Mouse (Mus musculus): ENCODE data around the gene Zfp143. TPM values are rescaled to one million over a fixed set of nuclear protein-coding genes. Genes with fewer than 3 reads are reported as not detected.

Gene Zfp143
- 6.5 and 7.3 TPM in 2 replicates for total RNA-seq (2014; rRNA removed)
- polyA plus RNA-seq (2012; rRNA removed) = 3.7 and 6.6 TPM in 2 replicates

GRCm38 (mm10) chr7:110061199-110061751 lies at the start of gene Zfp143:
TSS of gene Zfp143 (plus strand) at chr7:110061217.
- H3K27ac ChIP-seq (replicated peaks; ENCODE audit: insufficient read depth, low read depth, low read length) = peak within 1 kb of the TSS; percentile 97
- peak within 1 kb of the TSS; percentile 92 for H3K9ac ChIP-seq (ENCODE audit: low read depth, low read length)
- H3K4me3 ChIP-seq (ENCODE audit: insufficient read depth, low read depth, low read length) = peak within 1 kb of the TSS; percentile 85
- H3K4me1 ChIP-seq (ENCODE audit: control insufficient read depth, insufficient read depth, low read length) = peaks cover 12% of the 10 kb centered on the region
- WGBS = under 1% methylated on average over 34 of the region's 34 CpGs
- no peaks in the 10 kb centered on the region for H3K27me3 ChIP-seq (ENCODE audit: control insufficient read depth, insufficient read depth, low read length)
- peak; percentile 99 for DNase-seq (ENCODE audit: extremely low read depth, low read depth, low spot score)
- TF ChIP-seq POLR2A (IDR thresholded peaks at IDR 0.05; ENCODE audit: extremely low read depth, insufficient read depth, low read length) = peak; percentile 62; the same call in 1 of the 2 replicates
- no peak for TF ChIP-seq CTCF (IDR thresholded peaks at IDR 0.05; ENCODE audit: low read depth, low read length)
- H3K79me2 ChIP-seq (ENCODE audit: control insufficient read depth, insufficient read depth, low read length) = peaks cover 17% of the 10 kb centered on the region; the same call in 1 of the 2 replicates
- H3K36me3 ChIP-seq (ENCODE audit: control insufficient read depth, insufficient read depth, low read length) = peaks cover 8% of the 10 kb centered on the region; the same call in 1 of the 2 replicates

- H3K9ac ChIP-seq (ENCODE audit: low read depth, low read length) = no peak overlapping the region
- no peak overlapping the region for H3K27ac ChIP-seq (replicated peaks; ENCODE audit: insufficient read depth, low read depth, low read length)
- WGBS = 23% methylated on average over 1 of the region's 1 CpGs
- no peaks in the 10 kb centered on the region for H3K36me3 ChIP-seq (ENCODE audit: control insufficient read depth, insufficient read depth, low read length)
- no peaks in the 10 kb centered on the region for H3K79me2 ChIP-seq (ENCODE audit: control insufficient read depth, insufficient read depth, low read length)
- H3K4me1 ChIP-seq (ENCODE audit: control insufficient read depth, insufficient read depth, low read length) = peaks cover 2% of the 10 kb centered on the region; the same call in 1 of the 2 replicates
- TF ChIP-seq CTCF (IDR thresholded peaks at IDR 0.05; ENCODE audit: low read depth, low read length) (no peak), POLR2A (IDR thresholded peaks at IDR 0.05; ENCODE audit: extremely low read depth, insufficient read depth, low read length) (no peak)
- DNase-seq (ENCODE audit: extremely low read depth, low read depth, low spot score) = peak; percentile 79
- H3K4me3 ChIP-seq (ENCODE audit: insufficient read depth, low read depth, low read length) = no peak overlapping the region
- no peaks in the 10 kb centered on the region for H3K27me3 ChIP-seq (ENCODE audit: control insufficient read depth, insufficient read depth, low read length)
These were observed 49.6 kb upstream of the Zfp143 start for GRCm38 (mm10) chr7:110011417-110011816.

DNA sequence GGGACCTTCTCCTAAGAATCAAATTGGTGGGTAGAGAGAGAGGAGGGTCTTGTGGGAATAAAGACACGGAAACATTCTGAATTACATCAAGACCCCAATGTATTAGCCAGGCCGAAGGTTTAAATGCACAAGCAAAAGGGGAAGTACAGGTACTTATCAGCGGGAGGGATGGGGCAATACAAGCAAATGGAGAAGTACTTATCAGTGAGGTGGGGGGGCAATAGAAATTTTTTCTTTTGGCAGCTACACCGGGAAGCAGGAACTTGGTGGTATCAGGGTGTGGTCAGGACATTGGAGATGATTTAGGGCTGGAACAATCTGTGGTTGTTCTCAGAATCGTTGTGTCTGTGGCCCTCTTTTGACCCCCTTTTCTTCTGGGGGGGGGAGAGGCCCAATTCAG lies 46.7 kb upstream of the Zfp143 start:
- Histone ChIP-seq H3K79me2 (ENCODE audit: control insufficient read depth, insufficient read depth, low read length) (peaks cover 7% of the 10 kb centered on the region; the same call in 1 of the 2 replicates), H3K27me3 (ENCODE audit: control insufficient read depth, insufficient read depth, low read length) (no peaks in the 10 kb centered on the region), H3K27ac (replicated peaks; ENCODE audit: insufficient read depth, low read depth, low read length) (no peak overlapping the region), H3K4me3 (ENCODE audit: insufficient read depth, low read depth, low read length) (no peak overlapping the region), H3K9ac (ENCODE audit: low read depth, low read length) (no peak overlapping the region), H3K36me3 (ENCODE audit: control insufficient read depth, insufficient read depth, low read length) (no peaks in the 10 kb centered on the region), H3K4me1 (ENCODE audit: control insufficient read depth, insufficient read depth, low read length) (peaks cover 2% of the 10 kb centered on the region; the same call in 1 of the 2 replicates)
- no peak for DNase-seq (ENCODE audit: extremely low read depth, low read depth, low spot score)
- 83% methylated on average over 5 of the region's 5 CpGs for WGBS
- TF ChIP-seq CTCF (IDR thresholded peaks at IDR 0.05; ENCODE audit: low read depth, low read length) (no peak), POLR2A (IDR thresholded peaks at IDR 0.05; ENCODE audit: extremely low read depth, insufficient read depth, low read length) (no peak)

DNA sequence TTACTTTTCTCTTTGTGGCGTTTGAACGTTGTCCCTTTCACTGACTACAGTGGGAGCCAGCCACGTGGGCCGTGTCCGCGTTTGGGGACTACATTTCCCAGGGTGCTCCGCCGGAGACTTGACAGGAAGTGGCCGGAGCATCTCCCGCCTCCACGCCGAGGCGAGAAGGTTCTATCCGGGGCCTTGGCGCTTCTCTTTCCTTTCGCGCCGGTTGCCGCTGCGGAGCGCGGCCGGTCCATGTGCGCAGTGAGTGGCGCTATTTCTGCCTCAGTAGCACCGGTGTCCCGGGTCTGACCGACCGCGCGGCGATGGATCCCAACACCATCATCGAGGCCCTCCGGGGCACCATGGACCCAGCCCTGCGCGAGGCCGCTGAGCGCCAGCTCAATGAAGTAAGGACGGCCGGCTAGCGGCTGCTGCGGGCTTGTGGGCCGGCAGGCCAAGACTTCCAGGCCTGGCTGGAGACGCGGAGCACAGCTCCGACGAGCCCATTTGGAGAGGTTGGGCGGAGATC lies 42.8 kb upstream of the Zfp143 start, which contains the start of gene Ipo7:
Ipo7 (plus strand) TSS at position 158 of the 514 bp plus-strand sequence.
- peak within 1 kb of the TSS; percentile 82 for H3K9ac ChIP-seq (ENCODE audit: low read depth, low read length)
- H3K4me3 ChIP-seq (ENCODE audit: insufficient read depth, low read depth, low read length) = peak within 1 kb of the TSS; percentile 69
- WGBS = under 1% methylated on average over 48 of the region's 48 CpGs
- TF ChIP-seq CTCF (IDR thresholded peaks at IDR 0.05; ENCODE audit: low read depth, low read length) (no peak), POLR2A (IDR thresholded peaks at IDR 0.05; ENCODE audit: extremely low read depth, insufficient read depth, low read length) (peak; percentile 84)
- H3K36me3 ChIP-seq (ENCODE audit: control insufficient read depth, insufficient read depth, low read length) = no peaks in the 10 kb centered on the region
- H3K27me3 ChIP-seq (ENCODE audit: control insufficient read depth, insufficient read depth, low read length) = no peaks in the 10 kb centered on the region
- H3K79me2 ChIP-seq (ENCODE audit: control insufficient read depth, insufficient read depth, low read length) = peaks cover 11% of the 10 kb centered on the region; the same call in 1 of the 2 replicates
- peaks cover 14% of the 10 kb centered on the region; the same call in 1 of the 2 replicates for H3K4me1 ChIP-seq (ENCODE audit: control insufficient read depth, insufficient read depth, low read length)
- DNase-seq (ENCODE audit: extremely low read depth, low read depth, low spot score) = peak; percentile 87
- H3K27ac ChIP-seq (replicated peaks; ENCODE audit: insufficient read depth, low read depth, low read length) = peak within 1 kb of the TSS; percentile 64

DNA sequence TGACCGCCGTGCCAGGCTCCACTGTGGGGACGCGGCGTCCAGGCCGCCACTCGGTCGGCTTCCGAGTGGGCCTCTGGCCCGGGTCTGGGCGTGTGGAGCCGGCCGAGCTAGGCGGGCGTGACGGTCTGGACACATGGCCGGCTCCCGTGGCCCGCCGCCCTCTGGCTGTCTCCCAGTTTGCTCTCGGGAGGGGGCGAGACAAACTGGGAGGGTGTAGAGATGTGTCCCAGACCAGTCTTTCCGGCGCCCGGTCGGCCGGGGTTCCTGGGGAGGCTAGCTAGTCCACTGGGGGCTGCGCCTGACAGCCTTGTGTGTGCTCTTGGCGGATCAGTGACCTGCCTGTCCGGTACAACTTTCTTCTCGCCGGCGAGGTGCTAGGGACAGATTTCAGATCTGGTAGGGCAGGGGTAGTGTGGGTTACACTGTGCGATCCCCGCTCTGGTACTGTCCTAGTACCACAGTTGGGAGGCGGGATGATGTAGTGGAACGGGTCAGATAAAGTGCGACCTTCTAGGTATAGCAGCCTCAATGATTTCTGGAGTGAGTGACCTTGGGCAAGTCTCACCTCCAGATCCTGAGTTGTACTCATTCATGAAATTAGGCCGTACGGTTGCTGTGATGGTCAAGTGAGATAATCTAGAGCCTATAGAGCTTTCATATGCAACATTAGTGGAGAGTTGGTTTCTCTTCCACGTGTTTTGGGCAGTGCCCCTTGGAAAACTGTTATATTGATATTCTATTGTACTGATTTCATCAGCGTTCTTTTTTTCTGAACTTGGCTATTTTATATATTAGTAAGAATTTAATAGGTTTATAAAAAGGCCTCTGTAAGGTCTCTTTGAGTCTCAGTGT lies 42.2 kb upstream of the Zfp143 start:
- peaks cover 11% of the 10 kb centered on the region; the same call in 1 of the 2 replicates for H3K79me2 ChIP-seq (ENCODE audit: control insufficient read depth, insufficient read depth, low read length)
- peaks cover 15% of the 10 kb centered on the region; the same call in 1 of the 2 replicates for H3K4me1 ChIP-seq (ENCODE audit: control insufficient read depth, insufficient read depth, low read length)
- peak; percentile 51 for DNase-seq (ENCODE audit: extremely low read depth, low read depth, low spot score)
- H3K36me3 ChIP-seq (ENCODE audit: control insufficient read depth, insufficient read depth, low read length) = no peaks in the 10 kb centered on the region
- H3K27me3 ChIP-seq (ENCODE audit: control insufficient read depth, insufficient read depth, low read length) = no peaks in the 10 kb centered on the region
- peak overlapping the region; percentile 82 for H3K9ac ChIP-seq (ENCODE audit: low read depth, low read length)
- TF ChIP-seq CTCF (IDR thresholded peaks at IDR 0.05; ENCODE audit: low read depth, low read length) = no peak
- TF ChIP-seq POLR2A (IDR thresholded peaks at IDR 0.05; ENCODE audit: extremely low read depth, insufficient read depth, low read length) = no peak
- whole genome bisulfite sequencing = 1% methylated on average over 42 of the region's 42 CpGs
- H3K4me3 ChIP-seq (ENCODE audit: insufficient read depth, low read depth, low read length) = peak overlapping the region; percentile 69
- peak overlapping the region; percentile 64 for H3K27ac ChIP-seq (replicated peaks; ENCODE audit: insufficient read depth, low read depth, low read length)
